Mouse (Mus musculus) fat pad, adult 2 months (tissue): Measurements from ENCODE around the gene Rsph3a.
A peak's percentile ranks its signal among the peaks of the same experiment; 100 is the strongest.

Experiments
- DNase-seq: peaks from one replicate; pipeline ENCODE4 v3.0.0-alpha.2; 2011; ENCODE audit warnings: low read depth, low spot score; ENCODE audit errors: extremely low read depth

Rsph3a gene

DNA sequence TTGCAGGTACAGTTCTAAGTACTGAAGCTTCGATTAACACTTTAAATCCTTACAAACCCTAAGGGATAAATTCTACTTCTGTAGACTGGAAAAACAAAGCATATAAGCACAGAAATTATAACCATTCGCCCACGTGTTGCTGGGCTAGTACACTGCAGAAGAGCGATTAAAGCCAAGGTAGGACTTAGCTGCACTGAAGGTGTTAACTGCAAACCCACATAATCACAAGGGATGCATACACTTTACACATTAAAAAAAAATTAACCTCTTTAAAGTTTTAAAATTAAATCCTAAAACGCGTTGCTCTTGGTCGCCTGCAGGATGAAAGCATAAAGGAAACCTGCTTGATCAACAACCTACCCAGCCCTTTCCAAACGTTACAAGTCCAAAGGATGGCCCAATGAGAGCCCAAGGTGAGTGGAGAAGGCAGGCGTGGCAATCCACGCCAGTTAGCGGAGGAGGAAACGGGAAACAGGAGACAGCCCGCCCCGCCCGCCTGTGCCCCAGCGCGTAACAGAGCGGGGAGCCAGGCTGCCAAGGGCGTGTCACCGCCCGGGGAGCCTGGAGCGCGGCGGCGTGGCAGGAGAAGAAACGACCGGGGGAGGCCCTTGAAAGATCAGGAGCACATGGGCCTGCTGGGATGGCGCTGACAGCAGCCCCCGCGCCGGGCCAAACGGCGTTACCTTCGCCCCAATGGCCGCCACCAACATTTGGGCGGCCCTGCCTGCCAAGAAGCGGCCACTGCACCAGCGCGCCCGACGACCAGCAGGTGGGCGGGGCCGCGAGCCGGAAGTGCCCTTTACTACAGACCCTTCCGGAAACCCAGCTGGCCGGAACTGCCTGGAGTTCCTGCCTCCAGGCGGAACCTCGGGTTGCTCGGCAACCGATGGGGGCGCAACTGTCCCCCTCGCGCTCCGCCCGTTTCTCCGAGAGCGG lies at the start of gene Rsph3a:
Gene Rsph3a (plus strand): TSS at position 498 of the 936 bp plus-strand sequence.
- DNase-seq: peak; percentile 34

GRCm38 (mm10) chr17:7896047-7896635 lies 49.3 kb upstream of the Rsph3a start:
- no peak for DNase-seq

DNA sequence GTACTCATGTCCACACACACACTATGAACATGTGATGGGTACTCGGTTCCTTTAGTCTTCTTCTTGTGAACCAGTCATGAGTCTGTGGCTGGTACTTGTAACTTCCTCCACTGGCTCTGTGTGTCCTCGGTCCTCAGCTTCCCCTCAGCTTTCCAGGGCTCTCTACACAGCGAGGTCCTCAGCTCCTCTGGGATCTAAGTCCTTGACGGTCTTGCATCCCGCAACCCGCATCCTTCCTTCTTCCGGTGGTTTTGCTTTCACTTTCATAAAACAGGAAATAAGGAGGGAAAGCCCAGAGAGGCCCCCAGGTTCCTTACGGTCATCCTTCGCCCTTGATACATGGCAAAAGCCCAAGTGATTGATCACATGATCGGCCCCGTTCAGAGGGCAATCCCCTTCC lies 48.3 kb upstream of the Rsph3a start:
- no peak for DNase-seq

DNA sequence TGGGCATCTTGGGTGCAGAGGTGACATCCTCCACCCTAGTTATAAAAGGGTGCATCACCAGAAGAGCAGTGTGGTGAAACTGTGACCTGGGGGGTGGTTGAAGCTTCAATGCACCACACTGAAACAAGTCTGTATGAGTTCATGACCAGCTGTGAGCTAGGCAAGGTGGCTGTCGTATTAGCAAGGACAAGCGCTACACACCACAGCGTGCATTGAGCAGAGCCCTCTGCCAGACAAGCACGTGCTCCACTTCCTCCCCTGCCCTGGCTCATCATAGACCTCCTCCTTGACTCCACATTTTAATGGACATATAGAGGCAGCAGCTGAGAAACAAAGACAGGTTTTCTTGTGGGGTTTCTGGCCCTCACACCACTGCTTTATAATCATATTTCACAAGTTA lies 47.7 kb upstream of the Rsph3a start:
- no peak for DNase-seq

GRCm38 (mm10) chr17:7899233-7899632 lies 46.2 kb upstream of the Rsph3a start:
- DNase-seq: no peak

GRCm38 (mm10) chr17:7899961-7900360 lies 45.5 kb upstream of the Rsph3a start:
- DNase-seq: no peak

DNA sequence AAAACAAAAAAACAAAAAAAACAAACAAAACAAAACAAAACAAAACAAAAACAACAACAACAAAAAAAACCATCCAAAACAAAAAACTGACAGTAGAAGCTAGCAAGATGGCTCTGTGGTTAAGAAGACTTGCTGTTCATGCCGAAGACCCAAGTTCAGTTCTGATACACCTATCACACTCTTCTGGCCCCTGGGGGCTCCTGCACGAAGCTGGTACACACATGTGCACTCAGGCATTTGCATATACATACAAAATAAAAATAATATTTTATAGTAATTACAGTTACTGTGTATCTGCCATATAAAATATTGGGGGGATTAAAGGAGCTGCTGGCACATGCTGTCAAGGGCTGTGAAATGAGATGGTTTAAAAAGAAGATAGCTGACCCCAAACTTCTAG lies 43.9 kb upstream of the Rsph3a start:
- DNase-seq: no peak

DNA sequence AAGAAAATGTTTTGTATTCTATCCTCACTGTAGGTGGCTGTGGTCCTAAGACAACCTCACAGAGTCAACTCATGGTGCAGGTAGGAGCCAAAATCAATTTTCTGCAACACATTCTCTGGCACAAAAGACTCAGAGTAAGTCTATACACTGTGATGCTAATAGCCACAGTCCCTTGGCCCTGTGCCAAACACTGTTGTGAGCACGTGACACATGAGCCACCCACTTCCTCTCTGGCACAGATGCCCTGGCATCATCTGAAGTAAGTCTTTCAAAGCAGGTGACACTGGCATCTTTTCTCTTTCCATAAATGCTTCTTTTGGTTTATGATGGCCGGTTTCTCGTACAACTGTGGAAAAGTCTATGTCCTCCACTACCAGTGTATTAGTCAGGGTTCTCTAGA lies 43.1 kb upstream of the Rsph3a start:
- DNase-seq: no peak

DNA sequence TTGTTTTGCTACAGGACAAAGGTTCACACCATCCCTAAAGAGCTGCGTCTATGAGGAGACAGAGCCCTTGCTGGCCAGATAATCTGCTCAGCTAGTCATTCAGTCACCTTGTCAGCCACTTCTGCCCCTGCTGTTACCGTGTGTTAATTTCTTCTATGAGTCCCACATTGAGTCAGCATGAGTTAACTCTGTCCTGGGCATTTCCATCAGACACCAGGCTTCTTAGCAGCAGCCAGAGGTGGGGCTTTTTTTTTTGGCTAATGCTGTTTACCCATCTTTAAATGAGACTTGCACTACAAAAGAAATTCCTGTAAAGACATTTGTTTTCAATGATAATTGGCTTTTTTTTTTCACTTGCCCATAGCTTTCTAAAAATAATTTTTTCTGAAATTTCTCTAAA lies 40.4 kb upstream of the Rsph3a start:
- no peak for DNase-seq

DNA sequence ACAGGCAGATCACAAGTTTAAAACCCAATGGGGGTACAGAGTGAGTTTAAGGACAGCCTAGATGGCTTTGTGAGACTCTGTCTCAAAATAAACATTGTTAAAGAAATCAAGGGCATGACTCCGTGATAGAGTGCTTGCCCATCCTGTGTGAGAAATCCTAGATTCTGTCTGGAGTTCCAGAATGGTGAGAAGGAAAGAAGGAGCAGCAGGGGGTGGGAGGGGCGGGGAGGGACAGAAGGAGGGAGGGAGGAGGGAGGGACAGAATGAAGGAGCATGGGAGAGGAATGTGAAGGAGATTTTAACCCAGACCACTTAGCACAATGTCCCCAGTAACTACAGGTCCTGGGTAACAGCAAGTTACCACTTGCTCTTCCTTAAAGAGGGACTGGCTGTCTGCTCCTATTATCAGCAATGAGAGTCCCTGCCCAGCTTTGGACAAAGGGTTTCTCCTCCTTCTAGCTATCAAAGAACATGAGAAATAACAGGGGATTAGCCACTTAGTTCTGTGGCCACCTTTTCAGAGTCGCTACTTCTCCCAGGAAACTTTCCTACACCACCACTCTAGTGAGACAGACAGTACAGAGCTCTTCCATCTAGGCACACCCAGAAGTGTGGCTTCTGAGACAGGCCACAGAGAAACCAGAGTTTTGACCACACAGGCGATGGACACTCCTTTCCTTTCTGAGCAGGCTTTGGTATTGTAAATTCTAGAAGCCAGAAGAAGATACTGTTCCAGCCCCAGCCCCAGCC lies 39.3 kb upstream of the Rsph3a start:
- no peak for DNase-seq

- no peak for DNase-seq
Measured at GRCm38 (mm10) chr17:7914596-7915227, 30.7 kb upstream of the Rsph3a start.

GRCm38 (mm10) chr17:7915791-7916190 lies 29.6 kb upstream of the Rsph3a start:
- no peak for DNase-seq

- DNase-seq: no peak
Measured at GRCm38 (mm10) chr17:7916782-7917574, 28.4 kb upstream of the Rsph3a start.

GRCm38 (mm10) chr17:7918355-7918754 lies 27.1 kb upstream of the Rsph3a start:
- no peak for DNase-seq

- DNase-seq: no peak
Measured at GRCm38 (mm10) chr17:7919209-7919608, 26.2 kb upstream of the Rsph3a start.

- no peak for DNase-seq
Measured at GRCm38 (mm10) chr17:7922564-7922963, 22.9 kb upstream of the Rsph3a start.

DNA sequence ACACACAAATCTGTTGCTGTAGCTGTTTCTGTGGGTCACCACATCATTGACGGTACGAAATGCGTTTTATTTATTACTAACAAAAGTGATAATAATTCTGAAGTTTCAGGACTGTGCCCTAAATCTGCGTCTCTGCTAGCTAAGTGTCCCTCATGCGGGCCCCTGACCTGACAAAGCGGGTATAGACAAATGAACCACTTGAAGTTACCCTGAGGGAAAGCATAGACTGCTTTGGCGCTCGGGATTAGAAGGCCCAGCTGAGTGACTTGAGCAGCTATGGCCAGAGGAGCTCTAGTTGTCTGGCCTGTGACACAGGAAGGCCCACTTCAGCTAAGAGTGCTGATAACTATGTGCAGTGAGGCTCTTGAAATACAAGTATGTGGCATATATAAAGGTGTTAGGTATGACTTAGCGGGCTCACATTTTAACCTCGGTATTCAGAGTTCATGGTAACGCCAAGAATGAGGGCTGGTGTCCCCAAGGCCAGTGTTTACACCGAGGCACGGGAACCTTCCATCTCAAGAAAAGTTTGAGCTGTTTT lies 21.2 kb upstream of the Rsph3a start:
- DNase-seq: no peak

DNA sequence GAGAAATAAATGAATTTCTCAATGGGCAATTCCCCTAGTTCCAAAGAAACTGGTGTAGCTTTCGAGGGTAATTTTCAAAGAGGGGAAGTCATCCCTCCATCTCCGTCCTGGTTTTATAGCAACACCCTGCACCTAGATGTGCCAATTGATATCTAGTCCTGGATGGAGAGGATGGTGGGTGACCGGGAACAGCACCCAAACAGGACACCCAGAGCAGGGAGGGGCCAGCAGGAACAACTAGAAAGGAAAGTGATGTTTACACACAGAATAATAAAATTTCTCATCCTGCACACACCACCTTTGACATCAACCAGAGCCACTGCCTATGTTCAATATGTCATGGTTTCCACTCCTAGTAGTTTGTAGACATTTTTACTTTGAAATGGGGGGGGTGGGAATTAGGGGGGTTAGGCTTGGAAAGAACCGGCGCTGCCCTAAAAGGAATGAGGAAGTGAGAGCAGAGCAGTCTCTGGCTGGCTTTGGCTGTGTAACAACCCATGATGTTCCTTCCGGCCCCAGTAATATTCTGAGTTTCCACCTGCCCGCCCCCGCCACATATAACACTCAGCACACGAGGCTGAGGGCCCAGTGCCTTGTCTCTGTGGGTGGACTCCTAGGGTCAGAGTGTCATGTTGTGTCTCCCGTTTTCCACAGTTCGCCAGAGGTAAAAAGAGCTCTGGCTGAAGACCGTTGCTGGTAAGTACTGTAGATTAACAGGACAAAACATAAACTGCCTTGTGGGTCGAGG lies 19.8 kb upstream of the Rsph3a start, which contains the start of gene Tagap:
Gene Tagap (plus strand): TSS at position 588 of the 748 bp plus-strand sequence.
- DNase-seq: no peak
